Mouse (Mus musculus) lung, embryonic 14.5 days (tissue): ENCODE results near the gene Mid2. TPM values are rescaled to one million over a fixed set of nuclear protein-coding genes. Genes with fewer than 3 reads are reported as not detected.

Experiments
- ATAC-seq: fragments of 200-750 bp; cut with Nextera tagmentation; 2 replicates; pipeline ENCODE4 v1.8.0; 2017; ENCODE audit warnings: mild to moderate bottlenecking, moderate TSS enrichment, moderate library complexity; ENCODE audit not compliant: insufficient read depth
- DNase-seq: peaks from one replicate; pipeline ENCODE4 v3.0.0-alpha.2; 2015
- H3K27ac ChIP-seq: fragments of 300-500 bp; sonication (generic); 2 replicates; pipeline ENCODE4 v1.5.1; 2014; ENCODE audit warnings: low read depth, mild to moderate bottlenecking, moderate library complexity
- H3K27me3 ChIP-seq: fragments of 300-500 bp; sonication (generic); 2 replicates; pipeline ENCODE4 v1.6.1; 2014; ENCODE audit warnings: low read length, control low read depth; ENCODE audit not compliant: insufficient read depth
- H3K36me3 ChIP-seq: fragments of 300-500 bp; sonication (generic); 2 replicates; pipeline ENCODE4 v1.6.1; 2014; ENCODE audit warnings: control low read depth; ENCODE audit not compliant: insufficient read depth
- H3K4me1 ChIP-seq: fragments of 300-500 bp; sonication (generic); 2 replicates; pipeline ENCODE4 v1.6.1; 2014; ENCODE audit warnings: antibody characterized with exemption, control low read depth; ENCODE audit not compliant: insufficient read depth
- H3K4me2 ChIP-seq: fragments of 300-500 bp; sonication (generic); 2 replicates; pipeline ENCODE4 v1.6.1; 2014; ENCODE audit warnings: mild to moderate bottlenecking
- H3K4me3 ChIP-seq: fragments of 300-500 bp; sonication (generic); 2 replicates; pipeline ENCODE4 v1.5.1; 2014; ENCODE audit warnings: low read depth, low read length
- H3K9ac ChIP-seq: fragments of 300-500 bp; sonication (generic); 2 replicates; pipeline ENCODE4 v1.6.1; 2014
- H3K9me3 ChIP-seq: fragments of 300-500 bp; sonication (generic); 2 replicates; pipeline ENCODE4 v1.6.1; 2016; ENCODE audit warnings: low read depth, low read length, control low read depth
- CTCF ChIP-seq: IDR thresholded peaks from 2 replicates; pipeline ENCODE4 v1.5.1; 2016; ENCODE audit warnings: antibody characterized with exemption, low read depth
- WGBS: fragments of 180-500 bp; shearing (Covaris S2); extraction: QIAGEN DNeasy Blood & Tissue Kit; methylation state at CpG from one replicate; pipeline ENCODE4 v1.1.7; 2014; 5-methylcytosine and 5-hydroxymethylcytosine counted together
- polyA plus RNA-seq: library from polyadenylated mRNA; unstranded; fragments of >200 nt; fragmentation: Nextera tagmentation; extraction: Ambion mirVana; gene quantifications from 2 replicates; pipeline ENCODE4 v1.2.1, GENCODE M21; 2014

Gene Mid2
- polyA plus RNA-seq, 1 experiment from 2014 or later, result 8.7 TPM

- ATAC-seq (peak; percentile 68; the same call in 1 of the 2 replicates), DNase-seq (peak; percentile 59)
- Histone ChIP-seq H3K4me1 (no peaks in the 10 kb centered on the region), H3K4me2 (no peak overlapping the region), H3K9ac (no peak overlapping the region), H3K27me3 (no peaks in the 10 kb centered on the region), H3K4me3 (no peak overlapping the region), H3K9me3 (no peaks in the 10 kb centered on the region), H3K36me3 (no peaks in the 10 kb centered on the region), H3K27ac (no peak overlapping the region)
- TF ChIP-seq CTCF, result no peak
- 40% methylated on average over 5 of the region's 5 CpGs for WGBS
These were observed 78.8 kb downstream of the Mid2 start for GRCm38 (mm10) chrX:140743213-140743612.

- no peak overlapping the region for H3K4me3 ChIP-seq
- no peak for TF ChIP-seq CTCF
- ATAC-seq (no peak), DNase-seq (no peak)
- H3K9me3 ChIP-seq, result no peaks in the 10 kb centered on the region
- no peak overlapping the region for H3K4me2 ChIP-seq
- no peak overlapping the region for H3K27ac ChIP-seq
- H3K9ac ChIP-seq, result no peak overlapping the region
- 53% methylated on average over 1 of the region's 1 CpGs for WGBS
- H3K36me3 ChIP-seq, result no peaks in the 10 kb centered on the region
- no peaks in the 10 kb centered on the region for H3K4me1 ChIP-seq
- H3K27me3 ChIP-seq, result 0 out of 2 replicates have a peak, but pooled peaks cover 3% of the 10 kb centered on the region
These were observed 105.4 kb downstream of the Mid2 start for GRCm38 (mm10) chrX:140769794-140770193.

GRCm38 (mm10) chrX:140805340-140805739 is 140.9 kb downstream of the Mid2 start:
- DNase-seq (no peak), ATAC-seq (peak; percentile 38; the same call in 1 of the 2 replicates)
- TF ChIP-seq CTCF, result no peak
- H3K4me2 ChIP-seq, result no peak overlapping the region
- H3K4me3 ChIP-seq, result no peak overlapping the region
- H3K27ac ChIP-seq, result no peak overlapping the region
- no peaks in the 10 kb centered on the region for H3K27me3 ChIP-seq
- no peaks in the 10 kb centered on the region for H3K9me3 ChIP-seq
- 90% methylated on average over 2 of the region's 2 CpGs for WGBS
- H3K4me1 ChIP-seq, result no peaks in the 10 kb centered on the region
- H3K36me3 ChIP-seq, result no peaks in the 10 kb centered on the region
- no peak overlapping the region for H3K9ac ChIP-seq

- Histone ChIP-seq H3K4me1 (no peaks in the 10 kb centered on the region), H3K9ac (no peak within 1 kb of the TSS), H3K36me3 (no peaks in the 10 kb centered on the region), H3K9me3 (no peaks in the 10 kb centered on the region), H3K27me3 (no peaks in the 10 kb centered on the region), H3K27ac (no peak within 1 kb of the TSS), H3K4me2 (no peak within 1 kb of the TSS), H3K4me3 (no peak within 1 kb of the TSS)
- 90% methylated on average over 22 of the region's 22 CpGs for WGBS
- ATAC-seq (no peak), DNase-seq (no peak)
- TF ChIP-seq CTCF, result no peak
These were observed 149.1 kb downstream of the Mid2 start, which contains the start of gene Tex13b for GRCm38 (mm10) chrX:140813312-140814006. Tex13b (minus strand) TSS chrX:140813433.

Other genes with a start within 250 kb of the Mid2 start
- 48.7 and 49.6 TPM in 2 replicates for gene Prps1, start 208.0 kb upstream of the Mid2 start, polyA plus RNA-seq
- 82.8 and 92.0 TPM in 2 replicates for gene Tsc22d3, start 63.9 kb upstream of the Mid2 start, polyA plus RNA-seq
- gene Tex13b, start 148.8 kb downstream of the Mid2 start, polyA plus RNA-seq, result not detected in 2 replicates
- 0.08 TPM in 1 of 2 replicates, not detected in the other for gene Vsig1, start 243.0 kb downstream of the Mid2 start, polyA plus RNA-seq